Mouse (Mus musculus): ENCODE results near the gene Zfp346. TPM values are rescaled to one million over a fixed set of nuclear protein-coding genes. Genes with fewer than 3 reads are reported as not detected.
A peak's percentile ranks its signal among the peaks of the same experiment; 100 is the strongest.

The Zfp346 gene
- total RNA-seq, 1 experiment from 2014 or later, result 71.6 TPM

DNA sequence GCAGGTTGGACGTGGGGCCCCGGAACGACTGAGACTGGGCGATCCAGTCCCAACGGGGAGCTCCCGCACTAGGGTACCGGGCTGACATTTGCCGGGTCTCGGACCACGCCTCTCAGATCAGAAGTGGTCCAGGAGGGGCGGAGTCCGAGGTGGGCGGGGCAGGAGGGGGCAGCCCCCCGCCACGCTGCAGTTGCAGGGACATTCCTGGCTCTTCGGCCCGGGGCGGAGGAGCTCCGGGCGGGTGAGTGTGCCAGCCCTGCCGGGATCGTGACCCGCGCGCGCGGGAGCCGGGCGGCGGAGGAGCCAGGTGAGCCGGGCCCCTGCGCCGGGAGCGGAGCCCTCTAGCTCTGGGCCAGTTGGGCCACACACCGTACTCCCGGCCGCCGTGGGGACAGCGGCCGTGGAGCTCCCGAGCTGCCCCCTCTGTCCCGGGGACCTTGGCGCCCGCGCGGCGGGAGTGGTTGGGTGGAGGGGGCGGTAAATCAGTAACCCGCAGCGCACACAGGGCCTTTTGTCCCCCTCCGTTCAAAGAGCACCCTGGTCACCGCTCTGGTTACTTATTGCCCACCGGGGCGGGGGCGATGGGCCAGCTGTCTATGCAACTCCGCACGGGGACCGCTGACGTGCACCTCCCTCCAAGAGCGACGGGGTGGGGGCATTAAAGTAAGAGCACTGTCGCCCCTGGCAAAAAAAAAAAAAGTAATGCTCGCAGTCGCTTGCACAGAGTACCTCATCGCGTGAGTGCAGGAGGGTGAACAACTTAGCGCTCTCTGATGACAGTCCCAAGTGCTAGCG, 47.7 kb downstream of the Zfp346 start, which contains the start of gene Fgfr4:
Gene Fgfr4, plus strand, starts transcription at position 20 of the 795 bp plus-strand sequence.
- peak; percentile 80 for DNase-seq

DNA sequence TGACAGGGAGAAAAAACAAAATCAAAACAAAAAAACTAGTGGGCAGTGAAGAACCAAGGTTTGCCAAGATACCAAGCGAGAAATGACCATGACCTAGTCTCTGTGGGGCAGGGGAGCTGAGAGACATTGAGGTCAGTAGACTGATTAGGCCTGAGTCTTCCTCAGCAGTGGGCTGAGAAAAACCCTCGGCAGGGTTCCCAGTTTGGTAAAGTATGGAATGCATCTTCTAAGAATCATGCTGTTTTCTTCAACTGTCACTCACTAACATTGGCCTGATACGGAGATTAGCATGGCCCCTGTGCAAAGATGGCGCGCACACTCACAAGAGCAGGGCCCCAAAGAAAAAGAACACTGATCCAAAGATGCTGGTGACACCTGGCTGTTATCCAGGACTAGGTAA, 48.8 kb downstream of the Zfp346 start:
- no peak for DNase-seq

DNA sequence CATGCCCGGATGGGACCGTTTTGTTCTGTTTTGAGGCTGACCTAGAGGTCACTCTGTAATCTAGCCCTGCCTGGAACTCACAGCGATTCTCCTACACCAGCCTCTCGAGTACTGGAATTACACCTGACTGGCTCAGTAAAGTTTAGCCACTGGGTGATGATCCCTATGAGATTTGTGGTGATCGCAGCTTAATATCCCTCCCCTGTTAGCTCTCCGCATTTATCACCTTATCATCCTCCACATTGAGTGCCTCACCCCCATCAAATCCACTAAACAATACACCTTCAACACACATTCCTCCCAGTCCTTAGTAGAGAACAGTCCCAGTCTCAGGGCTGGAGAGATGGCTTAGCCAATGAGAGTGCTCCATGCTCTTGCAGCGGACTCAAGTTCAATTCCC, 57.3 kb downstream of the Zfp346 start:
- DNase-seq, result no peak

DNA sequence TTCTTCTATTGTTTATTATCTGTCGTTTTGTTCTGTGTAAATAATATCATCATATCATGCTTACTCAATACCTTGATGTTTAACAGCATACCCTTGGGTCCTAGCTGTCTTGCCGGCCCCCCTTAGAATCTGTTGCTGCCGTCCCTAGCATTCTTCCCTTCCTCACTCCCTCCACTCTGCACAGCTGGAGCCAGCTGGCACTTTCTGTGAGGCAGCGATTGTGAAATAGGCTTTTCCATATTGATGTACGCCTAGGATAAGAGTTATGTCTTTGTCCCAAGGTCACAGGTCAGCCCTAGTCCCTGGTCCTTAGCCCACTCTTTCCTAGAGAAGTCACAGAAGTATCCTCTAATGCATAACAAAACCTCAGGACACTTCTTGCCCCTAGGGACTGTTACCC, 58.4 kb downstream of the Zfp346 start:
- DNase-seq, result no peak

DNA sequence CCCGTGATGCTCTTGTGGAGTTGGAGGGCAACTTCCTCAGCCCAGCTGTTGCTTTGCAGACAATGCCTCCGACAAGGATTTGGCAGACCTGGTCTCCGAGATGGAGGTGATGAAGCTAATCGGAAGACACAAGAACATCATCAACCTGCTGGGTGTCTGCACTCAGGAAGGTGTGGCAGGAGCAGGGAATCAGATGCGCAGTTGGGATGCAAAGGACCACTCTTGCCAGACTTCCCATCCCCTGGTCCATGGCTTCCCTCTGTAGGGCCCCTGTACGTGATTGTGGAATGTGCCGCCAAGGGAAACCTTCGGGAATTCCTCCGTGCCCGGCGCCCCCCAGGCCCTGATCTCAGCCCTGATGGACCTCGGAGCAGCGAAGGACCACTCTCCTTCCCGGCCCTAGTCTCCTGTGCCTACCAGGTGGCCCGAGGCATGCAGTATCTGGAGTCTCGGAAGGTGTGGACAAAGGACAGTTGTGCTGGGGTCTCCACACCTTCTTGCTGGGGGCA, 60.8 kb downstream of the Zfp346 start:
- DNase-seq, result no peak

DNA sequence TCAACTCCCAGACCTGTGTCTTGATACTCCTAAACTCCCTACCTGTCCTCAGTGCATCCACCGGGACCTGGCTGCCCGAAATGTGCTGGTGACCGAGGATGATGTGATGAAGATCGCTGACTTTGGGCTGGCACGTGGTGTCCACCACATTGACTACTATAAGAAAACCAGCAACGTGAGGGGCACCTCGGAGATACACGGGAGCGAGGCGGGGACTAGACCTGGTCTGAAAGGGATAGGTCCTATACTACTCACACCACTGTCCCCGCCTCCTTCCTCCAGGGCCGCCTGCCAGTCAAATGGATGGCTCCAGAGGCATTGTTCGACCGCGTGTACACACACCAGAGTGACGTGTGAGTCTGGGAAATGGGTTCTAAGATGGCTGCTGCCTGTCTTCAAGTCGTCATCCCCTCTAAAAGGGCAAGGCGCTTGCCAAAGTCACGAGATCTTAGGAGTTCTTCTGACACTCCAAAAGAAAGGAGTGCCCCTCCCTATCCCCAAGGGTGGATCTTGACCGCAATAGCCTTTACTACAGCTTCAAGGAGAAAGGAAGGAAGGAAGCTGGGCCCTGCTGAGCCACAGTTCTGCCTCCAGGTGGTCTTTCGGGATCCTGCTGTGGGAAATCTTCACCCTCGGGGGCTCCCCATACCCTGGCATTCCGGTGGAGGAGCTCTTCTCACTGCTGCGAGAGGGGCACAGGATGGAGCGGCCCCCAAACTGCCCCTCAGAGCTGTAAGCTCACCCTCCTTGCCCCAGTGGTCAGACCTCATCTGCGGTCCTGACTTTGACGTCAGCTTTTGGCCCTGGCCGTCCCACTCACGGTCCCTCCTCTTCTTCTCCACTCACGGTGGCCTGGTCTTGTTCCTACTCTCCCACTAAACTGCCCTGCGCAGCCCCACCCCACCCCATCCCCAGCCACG, 62.0 kb downstream of the Zfp346 start:
- no peak for DNase-seq

DNA sequence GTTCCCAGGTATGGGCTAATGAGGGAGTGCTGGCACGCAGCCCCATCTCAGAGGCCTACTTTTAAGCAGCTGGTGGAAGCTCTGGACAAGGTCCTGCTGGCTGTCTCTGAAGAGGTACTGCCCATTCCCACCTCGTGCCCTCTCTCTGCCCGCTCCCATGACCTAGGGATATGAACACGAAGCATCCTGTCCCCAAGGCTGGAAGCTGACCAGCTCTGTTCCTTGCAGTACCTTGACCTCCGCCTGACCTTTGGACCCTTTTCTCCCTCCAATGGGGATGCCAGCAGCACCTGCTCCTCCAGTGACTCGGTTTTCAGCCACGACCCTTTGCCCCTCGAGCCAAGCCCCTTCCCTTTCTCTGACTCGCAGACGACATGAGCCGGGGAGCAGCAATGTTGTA, 62.7 kb downstream of the Zfp346 start:
- no peak for DNase-seq

DNA sequence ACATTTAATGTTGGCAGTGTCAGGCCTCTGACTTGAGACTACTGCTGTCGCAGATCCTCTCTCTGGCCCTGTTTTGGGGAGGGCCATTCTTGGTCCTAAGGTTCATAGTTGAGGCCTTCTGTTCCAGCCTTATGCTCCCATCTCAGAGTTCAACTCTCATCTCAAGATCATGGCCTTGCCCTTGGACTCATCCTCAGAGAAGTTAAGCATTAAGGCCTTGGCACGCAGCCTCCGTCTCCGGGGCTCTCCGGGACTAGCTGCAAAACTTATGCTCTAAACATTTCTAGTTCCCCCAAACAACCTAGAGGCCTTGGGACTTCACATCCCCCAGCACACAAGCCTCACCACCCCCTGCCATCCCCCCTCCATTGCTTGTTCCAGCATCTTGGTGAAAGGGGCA, 63.1 kb downstream of the Zfp346 start:
- DNase-seq, result no peak

DNA sequence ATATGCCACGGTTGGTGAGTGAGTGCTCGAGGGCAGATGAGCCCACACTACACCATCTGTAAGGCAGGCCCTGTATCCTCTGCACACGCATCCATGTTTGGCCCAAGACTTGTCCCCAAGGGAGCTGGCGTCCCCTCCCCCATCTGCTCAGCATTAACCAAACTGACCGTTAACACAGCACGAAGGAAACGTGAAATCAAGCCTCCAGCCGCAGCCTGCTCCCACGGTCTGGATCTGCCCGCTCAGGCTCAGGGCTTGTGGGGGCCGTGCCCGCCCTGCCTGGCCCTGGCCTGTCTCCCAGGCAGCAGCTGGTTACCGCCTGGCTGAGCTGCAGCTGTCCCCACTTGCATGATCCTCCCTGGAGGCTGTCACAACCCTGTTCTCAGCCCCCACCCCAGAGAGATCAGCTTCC, 63.9 kb downstream of the Zfp346 start:
- DNase-seq, result peak; percentile 40

DNA sequence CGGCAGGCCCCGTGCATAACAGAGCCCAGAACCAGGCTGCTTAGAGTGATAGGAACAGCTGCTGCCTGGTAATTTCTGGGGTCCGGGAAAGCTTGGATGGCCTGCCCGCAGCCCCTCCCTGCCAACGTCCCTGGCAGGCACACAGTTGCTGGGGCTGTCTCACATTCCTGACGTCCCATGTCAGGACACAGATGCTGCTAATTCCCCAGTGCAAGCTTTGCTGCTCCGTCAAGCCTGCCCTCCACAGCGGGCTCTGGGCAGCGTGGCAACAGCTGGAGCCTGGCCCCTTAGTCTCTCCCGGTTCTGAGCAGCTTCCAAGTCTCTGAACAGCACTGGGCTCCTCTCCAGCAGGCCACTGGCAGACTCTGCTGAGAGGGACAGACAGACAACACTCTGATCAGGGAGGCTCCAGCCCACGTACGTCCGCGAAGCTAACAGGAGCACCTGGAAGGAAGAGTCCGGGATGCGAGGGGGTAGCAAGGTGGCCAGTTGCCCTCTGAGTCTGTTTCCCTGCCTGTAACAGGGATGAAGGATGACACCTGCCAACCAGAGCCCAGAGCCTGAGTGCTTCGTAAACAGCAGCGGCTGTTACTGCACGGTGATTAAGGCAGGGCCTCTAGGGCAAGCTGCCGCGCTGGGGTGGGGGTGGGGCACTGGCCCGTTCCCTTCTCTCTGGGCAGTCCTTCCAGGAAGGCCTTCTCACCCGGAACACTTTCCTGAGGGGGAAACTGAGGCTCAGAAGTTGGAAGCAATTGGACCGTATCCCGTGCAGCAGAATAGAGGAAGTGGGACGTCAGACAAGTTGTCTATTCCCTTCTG, 66.6 kb downstream of the Zfp346 start:
- DNase-seq, result peak; percentile 63

DNA sequence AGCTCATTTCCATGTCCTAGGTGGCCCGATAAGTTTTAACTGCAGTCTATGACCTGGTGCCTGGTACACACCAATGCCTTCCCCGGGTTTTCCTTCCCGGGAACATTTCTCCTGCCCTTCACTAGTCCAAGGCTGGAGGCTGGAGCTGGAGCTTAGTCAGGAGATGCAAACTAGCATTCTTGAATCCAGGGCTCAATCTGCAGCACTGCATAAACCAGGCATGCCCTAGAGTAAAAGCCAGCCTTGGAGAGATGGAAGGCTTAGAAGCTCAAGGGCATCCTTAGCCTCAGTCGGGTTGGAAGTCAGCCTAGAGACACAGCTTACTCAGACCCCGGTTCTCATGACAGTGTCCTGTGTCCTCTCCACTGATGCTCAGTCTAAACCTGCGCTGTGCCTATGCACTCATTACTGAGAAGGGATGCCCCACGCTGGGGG, 67.2 kb downstream of the Zfp346 start:
- DNase-seq, result no peak

DNA sequence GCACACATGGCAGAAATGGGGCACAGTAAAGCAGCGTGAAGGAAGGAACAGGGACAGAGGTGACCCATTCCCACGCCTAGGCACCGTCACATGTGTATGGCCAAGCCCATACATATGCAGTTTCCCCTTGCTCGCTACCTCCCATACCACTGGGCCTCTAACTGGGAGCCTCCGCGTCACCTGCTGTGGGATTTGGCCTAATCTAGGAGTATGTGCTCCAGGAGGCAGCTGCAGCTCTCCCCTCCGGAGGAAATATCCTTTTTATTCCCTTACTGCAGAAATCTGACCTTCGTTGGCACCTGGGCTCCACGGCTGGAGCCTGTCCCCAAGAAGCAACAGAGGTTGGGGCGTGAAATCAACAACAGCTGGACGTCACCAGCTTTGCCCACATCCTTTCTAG, 69.2 kb downstream of the Zfp346 start:
- DNase-seq, result no peak

DNA sequence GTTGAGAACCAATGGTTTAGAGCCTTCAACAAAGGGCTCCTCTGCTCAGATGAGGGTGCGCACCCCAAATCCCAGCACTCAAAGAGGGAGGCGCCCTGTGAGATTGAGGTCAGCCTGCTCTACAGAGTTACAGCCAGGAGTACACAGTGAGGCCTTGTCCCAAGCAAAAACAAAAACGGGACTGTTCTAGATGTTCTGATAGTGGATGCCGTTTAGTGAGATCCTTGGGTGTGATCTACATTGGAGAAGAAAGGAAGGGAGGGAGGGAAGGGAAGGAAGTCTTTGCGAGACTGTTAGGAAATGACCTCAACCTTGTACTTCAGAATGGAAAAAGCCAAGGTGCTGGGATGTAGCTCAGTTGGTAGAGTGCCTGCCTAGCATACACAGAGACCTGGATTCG, 71.2 kb downstream of the Zfp346 start:
- no peak for DNase-seq

DNA sequence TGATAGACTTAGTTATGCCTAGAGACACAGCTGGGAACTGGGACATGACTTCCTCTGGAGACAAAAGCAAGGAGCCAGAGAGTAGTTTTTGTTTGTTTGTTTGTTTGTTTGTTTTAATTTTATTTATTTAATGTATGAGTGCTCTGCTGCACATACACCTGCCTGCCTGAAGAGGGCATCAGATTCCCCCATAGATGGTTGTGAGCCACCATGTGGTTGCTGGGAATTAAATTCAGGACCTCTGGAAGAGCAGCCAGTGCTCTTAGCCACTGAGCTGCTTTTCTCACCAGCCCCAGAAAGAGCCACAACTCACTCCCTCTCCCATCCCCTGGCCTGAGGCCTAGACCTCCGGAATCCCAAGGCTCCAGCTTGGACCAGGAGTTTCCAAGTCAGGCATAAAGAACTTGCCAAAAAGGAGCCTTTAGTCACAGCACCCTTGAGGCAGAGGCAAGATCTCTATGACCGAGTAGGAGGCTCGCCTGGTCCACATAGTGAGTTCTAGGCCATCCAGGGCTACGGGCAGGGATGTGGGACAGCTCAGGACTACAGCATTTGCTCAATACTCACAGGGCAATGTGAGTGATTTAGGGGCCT, 72.9 kb downstream of the Zfp346 start:
- no peak for DNase-seq

DNA sequence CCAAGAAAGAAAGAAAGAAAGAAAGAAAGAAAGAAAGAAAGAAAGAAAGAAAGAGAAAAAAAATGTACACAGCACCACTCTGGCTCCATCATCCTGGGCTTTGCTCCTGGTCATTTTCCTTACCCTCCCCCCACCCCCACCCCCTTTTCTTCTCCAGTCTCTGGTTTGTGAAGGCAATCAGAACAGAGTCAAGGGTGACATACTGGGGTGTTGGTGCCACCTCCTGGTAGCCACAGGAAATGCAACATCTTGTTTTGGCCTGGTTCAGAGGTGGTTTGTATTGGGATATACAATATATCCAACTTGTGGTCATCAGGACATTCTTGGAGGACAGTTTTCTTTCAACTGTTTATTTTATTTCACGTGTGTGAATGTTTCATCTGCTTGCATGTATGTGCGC, 73.4 kb downstream of the Zfp346 start:
- DNase-seq, result peak; percentile 75

DNA sequence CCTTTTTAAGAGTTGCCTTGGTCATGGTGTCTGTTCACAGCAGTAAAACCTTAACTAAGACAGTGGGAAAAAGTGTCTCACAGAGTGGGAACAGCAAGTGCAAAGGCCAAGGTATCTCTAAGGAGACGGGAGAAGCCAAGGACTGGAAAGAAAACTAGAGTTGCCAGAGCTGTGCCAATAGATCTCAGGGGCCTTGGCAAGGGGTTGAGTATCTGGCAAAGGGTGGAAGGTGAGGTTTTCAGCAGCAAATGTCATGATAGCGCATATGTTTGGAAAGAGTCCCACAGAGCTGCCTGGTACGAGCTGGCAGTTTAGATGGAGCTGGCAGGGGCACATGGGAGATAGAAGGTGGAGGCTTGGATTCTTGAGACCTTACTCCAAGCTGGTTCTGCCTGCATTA, 74.5 kb downstream of the Zfp346 start:
- DNase-seq, result no peak

DNA sequence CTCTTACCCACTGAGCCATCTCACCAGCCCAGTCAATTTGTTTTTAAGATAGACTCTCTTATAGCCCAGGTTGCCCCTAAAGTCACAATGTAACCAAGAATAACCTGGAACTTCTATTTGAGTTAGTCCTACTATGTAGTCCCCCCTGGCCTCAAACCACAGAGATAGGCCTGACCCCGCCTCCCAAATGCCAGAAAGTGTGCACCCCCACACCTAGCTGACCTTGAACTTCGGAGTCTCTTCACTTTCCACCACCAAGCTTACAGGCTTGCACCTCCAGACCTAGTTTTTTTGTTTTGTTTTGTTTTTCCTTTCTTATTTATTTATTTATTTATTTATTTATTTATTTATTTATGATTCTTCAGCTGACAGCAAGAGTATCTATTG, 76.7 kb downstream of the Zfp346 start:
- DNase-seq, result no peak

DNA sequence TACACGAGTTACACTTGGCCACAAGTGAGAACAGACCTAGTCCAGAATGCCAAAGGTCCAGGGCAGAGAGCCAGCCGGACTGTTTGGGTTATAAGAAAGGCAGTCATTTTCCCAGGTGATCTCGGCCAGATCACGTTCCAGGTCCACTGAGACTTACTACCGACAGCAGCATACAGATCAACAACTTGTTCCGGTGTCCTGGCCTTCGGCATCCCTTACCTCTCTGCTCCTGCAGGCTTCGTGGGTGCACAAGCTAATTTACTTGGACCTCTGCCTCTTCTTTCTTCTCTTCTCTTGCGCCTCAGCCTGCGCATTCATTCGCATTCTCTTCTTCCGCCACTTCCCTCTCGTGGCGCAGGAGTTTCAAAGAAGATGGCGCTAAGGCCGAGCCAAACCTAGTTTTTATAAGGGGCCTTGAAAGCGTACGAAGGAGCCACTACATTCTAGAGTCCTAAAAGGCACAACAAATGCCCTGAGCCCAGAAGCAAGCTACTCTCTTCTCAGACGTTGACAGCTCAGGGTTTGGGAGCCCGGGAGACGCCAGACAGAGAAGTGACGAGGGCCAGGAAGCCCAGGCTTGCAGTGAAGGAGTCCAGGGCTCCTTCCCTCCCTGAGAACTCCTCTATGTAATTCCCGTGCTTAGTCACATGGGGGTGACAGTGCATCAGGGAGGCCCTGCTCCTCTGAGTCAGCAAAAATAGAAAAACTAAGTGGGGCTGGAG, 77.2 kb downstream of the Zfp346 start:
- peak; percentile 54 for DNase-seq

DNA sequence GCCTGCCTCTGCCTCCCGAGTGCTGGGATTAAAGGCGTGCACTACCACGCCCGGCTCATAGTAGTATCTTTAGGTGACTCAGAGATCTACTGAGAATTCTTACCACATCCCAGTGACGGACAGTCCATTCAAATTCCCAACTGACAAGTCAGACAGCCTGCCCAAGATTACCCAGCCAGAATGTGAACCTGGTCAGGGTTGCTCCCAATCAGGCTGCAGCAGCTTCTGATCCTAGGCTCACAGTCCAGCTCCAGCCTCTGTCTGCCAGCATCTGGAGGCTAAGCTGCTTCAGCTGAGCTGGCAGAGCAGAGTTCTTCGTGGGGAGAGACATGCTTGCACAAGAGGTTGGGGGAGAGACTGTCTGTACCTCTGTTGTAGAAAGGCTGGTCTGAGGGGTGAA, 78.3 kb downstream of the Zfp346 start:
- DNase-seq, result no peak

All from adrenal gland, postnatal 25 days (tissue).